Mouse (Mus musculus): ENCODE data around the gene Ntn1.

Ntn1 gene

GRCm38 (mm10) chr11:68400727-68401219, at the start of gene Ntn1:
Gene Ntn1, minus strand, starts transcription at chr11:68400823.
- DNase-seq (ENCODE audit: low spot score in 2 of 2) = no peak

GRCm38 (mm10) chr11:68448356-68448755, 47.7 kb upstream of the Ntn1 start:
- DNase-seq (ENCODE audit: low spot score in 2 of 2) = no peak

GRCm38 (mm10) chr11:68447242-68447641, 46.6 kb upstream of the Ntn1 start:
- DNase-seq (ENCODE audit: low spot score in 2 of 2) = no peak

GRCm38 (mm10) chr11:68446547-68446946, 45.9 kb upstream of the Ntn1 start:
- DNase-seq (ENCODE audit: low spot score in 2 of 2) = no peak

GRCm38 (mm10) chr11:68445901-68446300, 45.3 kb upstream of the Ntn1 start:
- DNase-seq (ENCODE audit: low spot score in 2 of 2) = no peak

- DNase-seq (ENCODE audit: low spot score in 2 of 2) = no peak
These were observed 42.5 kb upstream of the Ntn1 start for GRCm38 (mm10) chr11:68442983-68443638.

- DNase-seq (ENCODE audit: low spot score in 2 of 2) = no peak
These were observed 41.7 kb upstream of the Ntn1 start for GRCm38 (mm10) chr11:68442346-68442745.

GRCm38 (mm10) chr11:68440965-68441364, 40.3 kb upstream of the Ntn1 start:
- no peak for DNase-seq (ENCODE audit: low spot score in 2 of 2)

GRCm38 (mm10) chr11:68440100-68440499, 39.5 kb upstream of the Ntn1 start:
- no peak for DNase-seq (ENCODE audit: low spot score in 2 of 2)

GRCm38 (mm10) chr11:68436376-68436775, 35.8 kb upstream of the Ntn1 start:
- no peak for DNase-seq (ENCODE audit: low spot score in 2 of 2)

- no peak for DNase-seq (ENCODE audit: low spot score in 2 of 2)
These were observed 35.0 kb upstream of the Ntn1 start for GRCm38 (mm10) chr11:68435601-68436000.

- no peak for DNase-seq (ENCODE audit: low spot score in 2 of 2)
These were observed 34.1 kb upstream of the Ntn1 start for GRCm38 (mm10) chr11:68434697-68435096.

GRCm38 (mm10) chr11:68433534-68433933, 32.9 kb upstream of the Ntn1 start:
- DNase-seq (ENCODE audit: low spot score in 2 of 2) = no peak

- no peak for DNase-seq (ENCODE audit: low spot score in 2 of 2)
These were observed 31.9 kb upstream of the Ntn1 start for GRCm38 (mm10) chr11:68432361-68433021.

GRCm38 (mm10) chr11:68431699-68432360, 31.2 kb upstream of the Ntn1 start, which contains the start of gene Pik3r5:
Gene Pik3r5, plus strand, starts transcription at chr11:68432121.
- peak; percentile 26 to 63 for DNase-seq (ENCODE audit: low spot score in 2 of 2)

GRCm38 (mm10) chr11:68430662-68431061, 30.0 kb upstream of the Ntn1 start:
- no peak for DNase-seq (ENCODE audit: low spot score in 2 of 2)

- no peak for DNase-seq (ENCODE audit: low spot score in 2 of 2)
These were observed 26.5 kb upstream of the Ntn1 start for GRCm38 (mm10) chr11:68427083-68427570.

GRCm38 (mm10) chr11:68425492-68426315, 25.1 kb upstream of the Ntn1 start:
- no peak for DNase-seq (ENCODE audit: low spot score in 2 of 2)

- no peak for DNase-seq (ENCODE audit: low spot score in 2 of 2)
These were observed 17.2 kb upstream of the Ntn1 start for GRCm38 (mm10) chr11:68417831-68418230.

- no peak for DNase-seq (ENCODE audit: low spot score in 2 of 2)
These were observed 16.4 kb upstream of the Ntn1 start for GRCm38 (mm10) chr11:68417001-68417400.

- DNase-seq (ENCODE audit: low spot score in 2 of 2) = peak; percentile 34 to 66
These were observed 7.5 kb upstream of the Ntn1 start for GRCm38 (mm10) chr11:68408127-68408526.

Measured in frontal cortex, postnatal 10 days (tissue).